8 mouse cellular contexts compared by ENCODE assay signal in the genomic region with DNA sequence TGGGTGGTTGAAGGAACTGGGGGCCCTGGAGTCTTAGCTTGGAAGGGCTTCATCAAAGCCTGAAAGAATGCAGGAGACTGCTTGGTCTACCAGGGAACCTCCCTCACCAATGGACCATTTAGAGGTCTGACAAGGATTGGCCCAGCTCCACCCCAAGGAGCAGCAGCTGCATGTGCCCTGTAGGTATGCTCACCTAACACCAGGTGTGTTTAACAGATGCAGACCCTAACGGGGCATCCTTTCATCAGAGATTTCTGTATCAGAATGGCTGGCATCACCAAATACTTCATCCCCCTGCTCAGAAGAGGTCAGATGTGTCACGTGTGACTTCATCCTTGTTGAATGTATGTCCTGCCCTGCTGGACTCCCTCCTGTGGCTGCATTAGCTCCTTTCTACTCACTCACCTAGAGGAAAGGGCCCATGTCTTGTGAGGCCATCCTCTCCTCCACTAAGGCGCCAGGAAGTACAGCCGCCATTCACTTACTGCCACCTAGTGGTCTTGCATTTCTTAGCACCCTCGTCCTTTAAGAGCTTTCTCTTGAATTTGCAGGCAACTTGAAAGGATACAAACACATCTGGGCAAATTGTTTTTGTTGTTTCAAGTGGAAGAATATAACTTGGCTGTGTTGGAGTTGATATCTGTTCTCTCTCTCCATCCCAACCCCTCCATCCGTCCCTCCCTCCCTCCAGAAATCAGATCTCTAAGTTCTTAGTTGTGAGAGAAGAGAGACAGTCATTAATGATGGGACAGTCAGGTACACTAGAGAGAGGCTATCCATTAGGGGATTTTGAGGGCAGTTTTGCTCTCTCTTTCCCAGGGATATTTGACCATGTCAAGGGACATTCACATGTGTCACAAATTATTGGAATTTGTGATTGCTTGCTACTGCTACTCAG.
DNase-seq lines count a peak whose midpoint lies in the region; ATAC-seq lines count a peak whose summit lies in the region.

No protein-coding gene starts in this region.

- H3K9me3 ChIP-seq in heart, embryonic 11.5 days (replicated peaks; ENCODE audit: control insufficient read depth, low read length) = no peaks in the 10 kb centered on the region
- H3K9me3 ChIP-seq in forebrain, embryonic 10.5 days = no peaks in the 10 kb centered on the region
- no peaks in the 10 kb centered on the region for H3K9me3 ChIP-seq in hindbrain, embryonic 14.5 days (ENCODE audit: control insufficient read depth, low read length)
- no peaks in the 10 kb centered on the region for H3K9me3 ChIP-seq in midbrain, embryonic 10.5 days (replicated peaks)

- H3K9ac ChIP-seq in heart, embryonic 11.5 days (ENCODE audit: low read depth, low read length) = no peak overlapping the region
- H3K9ac ChIP-seq in hindbrain, embryonic 14.5 days = no peak overlapping the region

- no peak overlapping the region for H3K4me3 ChIP-seq in heart, embryonic 11.5 days (ENCODE audit: low read depth, low read length)
- no peak overlapping the region for H3K4me3 ChIP-seq in forebrain, embryonic 10.5 days
- no peak overlapping the region for H3K4me3 ChIP-seq in hindbrain, embryonic 14.5 days (replicated peaks; ENCODE audit: low read length)
- H3K4me3 ChIP-seq in midbrain, embryonic 10.5 days = no peak overlapping the region

- no peak overlapping the region for H3K27ac ChIP-seq in heart, embryonic 11.5 days (ENCODE audit: low read depth, low read length)
- no peak overlapping the region for H3K27ac ChIP-seq in forebrain, embryonic 10.5 days
- H3K27ac ChIP-seq in hindbrain, embryonic 14.5 days = no peak overlapping the region
- no peak overlapping the region for H3K27ac ChIP-seq in midbrain, embryonic 10.5 days (replicated peaks)

- no peak for ATAC-seq in heart, embryonic 11.5 days (replicated peaks; ENCODE audit: insufficient number of reproducible peaks, low FRiP score, low TSS enrichment)
- ATAC-seq in hindbrain, embryonic 14.5 days (ENCODE audit: low FRiP score) = peak; percentile 70

- 0 out of 2 replicates have a peak, but pooled peaks cover 2% of the 10 kb centered on the region for H3K36me3 ChIP-seq in heart, embryonic 11.5 days (ENCODE audit: control insufficient read depth, insufficient read depth, low read length)
- peaks cover 9% of the 10 kb centered on the region; the same call in 1 of the 2 replicates for H3K36me3 ChIP-seq in forebrain, embryonic 10.5 days (replicated peaks)
- no peaks in the 10 kb centered on the region for H3K36me3 ChIP-seq in hindbrain, embryonic 14.5 days (replicated peaks; ENCODE audit: control insufficient read depth, insufficient read depth)
- H3K36me3 ChIP-seq in midbrain, embryonic 10.5 days = no peaks in the 10 kb centered on the region
- H3K36me3 ChIP-seq in splenic B cell, adult 2 months (ENCODE audit: control insufficient read depth, insufficient read depth, low read length, poor library complexity, severe bottlenecking) = no peaks in the 10 kb centered on the region

- DNase-seq in heart, adult 18-20 months = peak; percentile 38 to 73
- DNase-seq in c-Kit-positive CD71-negative TER-119-negative erythroid progenitor cells, embryonic 14.5 days (ENCODE audit: low read depth) = peak; percentile 28
- peak; percentile 45 for DNase-seq in forebrain, embryonic 10.5 days (ENCODE audit: extremely low spot score, low spot score)
- DNase-seq in hindbrain, embryonic 14.5 days (ENCODE audit: low spot score) = peak; percentile 85
- DNase-seq in layer of hippocampus, postnatal 14 days (ENCODE audit: low spot score in 2 of 2) = peak; percentile 46 to 73
- DNase-seq in midbrain, embryonic 10.5 days (ENCODE audit: low spot score) = peak; percentile 51
- DNase-seq in splenic B cell, adult 2 months (ENCODE audit: low read depth, low spot score) = peak; percentile 28

- H3K4me2 ChIP-seq in heart, embryonic 11.5 days = no peak overlapping the region
- H3K4me2 ChIP-seq in hindbrain, embryonic 14.5 days (replicated peaks) = no peak overlapping the region

- WGBS in heart, embryonic 11.5 days (ENCODE audit: insufficient replicate concordance) = 39% methylated on average over 6 of the region's 6 CpGs
- WGBS in forebrain, embryonic 10.5 days = 36% methylated on average over 6 of the region's 6 CpGs
- WGBS in hindbrain, embryonic 14.5 days = 41% methylated on average over 6 of the region's 6 CpGs
- WGBS in midbrain, embryonic 10.5 days = 33% methylated on average over 6 of the region's 6 CpGs

- H3K4me1 ChIP-seq in heart, embryonic 11.5 days (ENCODE audit: control insufficient read depth, insufficient read depth, low read length) = no peaks in the 10 kb centered on the region
- H3K4me1 ChIP-seq in forebrain, embryonic 10.5 days = peaks cover 13% of the 10 kb centered on the region
- no peaks in the 10 kb centered on the region for H3K4me1 ChIP-seq in hindbrain, embryonic 14.5 days (replicated peaks; ENCODE audit: control insufficient read depth, insufficient read depth, low read length)
- peaks cover 11% of the 10 kb centered on the region for H3K4me1 ChIP-seq in midbrain, embryonic 10.5 days

- H3K27me3 ChIP-seq in heart, embryonic 11.5 days (ENCODE audit: control insufficient read depth, insufficient read depth, low read length) = no peaks in the 10 kb centered on the region
- H3K27me3 ChIP-seq in forebrain, embryonic 10.5 days (ENCODE audit: poor library complexity, severe bottlenecking) = no peaks in the 10 kb centered on the region
- no peaks in the 10 kb centered on the region for H3K27me3 ChIP-seq in hindbrain, embryonic 14.5 days (ENCODE audit: control insufficient read depth, insufficient read depth, low read length)
- no peaks in the 10 kb centered on the region for H3K27me3 ChIP-seq in midbrain, embryonic 10.5 days (ENCODE audit: low read depth, poor library complexity, severe bottlenecking)
- H3K27me3 ChIP-seq in splenic B cell, adult 2 months (ENCODE audit: control insufficient read depth, insufficient read depth, low read length, poor library complexity, severe bottlenecking) = no peaks in the 10 kb centered on the region

Comparison
In these comparisons a context has a peak if more than half of its experiments do, and no peak if none do; other contexts are left out.
1. DNase-seq: peak in every context shown above with its lines; median percentile 85 in hindbrain, embryonic 14.5 days; 60 in layer of hippocampus, postnatal 14 days; 56 in heart, adult 18-20 months; 51 in midbrain, embryonic 10.5 days; 45 in forebrain, embryonic 10.5 days; 28 in c-Kit-positive CD71-negative TER-119-negative erythroid progenitor cells, embryonic 14.5 days; 28 in splenic B cell, adult 2 months.